Comparison of ENCODE assay signal across 20 mouse cellular contexts in genomic region chr4:119472545-119472944, GRCm38 (mm10). TPM values are rescaled to one million over a fixed set of nuclear protein-coding genes. Genes with fewer than 3 reads are reported as not detected.
DNase-seq lines count a peak whose midpoint lies in the region; ATAC-seq and TF ChIP-seq lines count a peak whose summit lies in the region.
"Had no signal": no experiment of that assay in that cellular context is flagged by ENCODE, and none has a peak within 500 bp of the region (broad histone marks: within the 10 kb centered on the region; RNA-seq: fewer than 3 reads in every experiment).

No protein-coding gene starts in this region.

- no peaks in the 10 kb centered on the region for H3K27me3 ChIP-seq in kidney, embryonic 15.5 days
- H3K27me3 ChIP-seq in kidney, postnatal 0 days (ENCODE audit: insufficient read depth, low read length), result no peaks in the 10 kb centered on the region
- H3K27me3 ChIP-seq in neural tube, embryonic 15.5 days (replicated peaks), result no peaks in the 10 kb centered on the region
- H3K27me3 ChIP-seq: embryonic facial prominence, embryonic 12.5 days; forebrain, embryonic 13.5 days; forebrain, embryonic 15.5 days had no signal

- H3K9ac ChIP-seq in kidney, embryonic 15.5 days, result no peak overlapping the region
- no peak overlapping the region for H3K9ac ChIP-seq in kidney, postnatal 0 days (ENCODE audit: low read depth, low read length)
- H3K9ac ChIP-seq in neural tube, embryonic 15.5 days (replicated peaks), result no peak overlapping the region
- H3K9ac ChIP-seq: embryonic facial prominence, embryonic 12.5 days; forebrain, embryonic 13.5 days; forebrain, embryonic 15.5 days; forebrain, postnatal 0 days had no signal

- no peak overlapping the region for H3K4me2 ChIP-seq in kidney, embryonic 15.5 days
- 0 out of 2 replicates have a peak overlapping the region, but pooled peaks have one; percentile 13 for H3K4me2 ChIP-seq in kidney, postnatal 0 days (ENCODE audit: low read length)
- H3K4me2 ChIP-seq in neural tube, embryonic 15.5 days, result no peak overlapping the region
- H3K4me2 ChIP-seq: embryonic facial prominence, embryonic 12.5 days; forebrain, embryonic 13.5 days; forebrain, embryonic 15.5 days had no signal

- peaks cover 16% of the 10 kb centered on the region for H3K4me1 ChIP-seq in kidney, embryonic 15.5 days
- H3K4me1 ChIP-seq in kidney, postnatal 0 days (replicated peaks; ENCODE audit: insufficient read depth, low read length), result 0 out of 2 replicates have a peak, but pooled peaks cover 2% of the 10 kb centered on the region
- no peaks in the 10 kb centered on the region for H3K4me1 ChIP-seq in neural tube, embryonic 15.5 days
- H3K4me1 ChIP-seq: embryonic facial prominence, embryonic 10.5 days; forebrain, embryonic 13.5 days had no signal

- 0 out of 2 replicates have a peak, but pooled peaks have one; percentile 31 for ATAC-seq in kidney, embryonic 15.5 days (replicated peaks; ENCODE audit: low FRiP score)
- ATAC-seq in kidney, postnatal 0 days (replicated peaks; ENCODE audit: low FRiP score, low read depth), result no peak
- no peak for ATAC-seq in neural tube, embryonic 15.5 days (ENCODE audit: low FRiP score)
- ATAC-seq: forebrain, embryonic 13.5 days; forebrain, embryonic 15.5 days; forebrain, postnatal 0 days had no signal

- no peaks in the 10 kb centered on the region for H3K36me3 ChIP-seq in kidney, embryonic 15.5 days
- H3K36me3 ChIP-seq in kidney, postnatal 0 days (ENCODE audit: insufficient read depth, low read length), result no peaks in the 10 kb centered on the region
- peaks cover 11% of the 10 kb centered on the region; the same call in 1 of the 2 replicates for H3K36me3 ChIP-seq in neural tube, embryonic 15.5 days
- H3K36me3 ChIP-seq: embryonic facial prominence, embryonic 10.5 days; embryonic facial prominence, embryonic 12.5 days; forebrain, embryonic 15.5 days had no signal

- no peak for TF ChIP-seq CTCF in kidney, postnatal 0 days (IDR thresholded peaks at IDR 0.05; ENCODE audit: low read depth)

- no peak for DNase-seq in kidney, postnatal 14 days
- DNase-seq in kidney, postnatal 0 days (ENCODE audit: low spot score), result peak; percentile 55
- no peak for DNase-seq in kidney, postnatal 36 days
- DNase-seq: adrenal gland, adult 2 months; adrenal gland, postnatal 10 days; adrenal gland, postnatal 25 days; cerebellum, adult 11-12 months; cerebellum, adult 2 months; cerebellum, adult 9-10 months; cerebellum, postnatal 10 days; cerebellum, postnatal 25 days; forebrain, postnatal 0 days had no signal

- no peaks in the 10 kb centered on the region for H3K9me3 ChIP-seq in kidney, embryonic 15.5 days (replicated peaks)
- H3K9me3 ChIP-seq in kidney, postnatal 0 days (replicated peaks; ENCODE audit: low read length), result no peaks in the 10 kb centered on the region
- no peaks in the 10 kb centered on the region for H3K9me3 ChIP-seq in neural tube, embryonic 15.5 days (replicated peaks)
- H3K9me3 ChIP-seq: embryonic facial prominence, embryonic 10.5 days; embryonic facial prominence, embryonic 12.5 days; forebrain, embryonic 13.5 days; forebrain, embryonic 15.5 days had no signal

- H3K4me3 ChIP-seq in kidney, embryonic 15.5 days (replicated peaks), result no peak overlapping the region
- no peak overlapping the region for H3K4me3 ChIP-seq in kidney, postnatal 0 days (replicated peaks; ENCODE audit: low read depth, low read length)
- H3K4me3 ChIP-seq in neural tube, embryonic 15.5 days (replicated peaks), result no peak overlapping the region
- H3K4me3 ChIP-seq: embryonic facial prominence, embryonic 10.5 days; embryonic facial prominence, embryonic 12.5 days; forebrain, embryonic 13.5 days; forebrain, embryonic 15.5 days had no signal

- peak overlapping the region; percentile 64 for H3K27ac ChIP-seq in kidney, embryonic 15.5 days
- no peak overlapping the region for H3K27ac ChIP-seq in kidney, postnatal 0 days
- no peak overlapping the region for H3K27ac ChIP-seq in neural tube, embryonic 15.5 days (replicated peaks)
- H3K27ac ChIP-seq: embryonic facial prominence, embryonic 10.5 days; embryonic facial prominence, embryonic 12.5 days; forebrain, embryonic 13.5 days; forebrain, embryonic 15.5 days had no signal

- WGBS in kidney, embryonic 15.5 days, result 50% methylated on average over 9 of the region's 9 CpGs
- 27% methylated on average over 9 of the region's 9 CpGs for WGBS in kidney, postnatal 0 days
- WGBS in neural tube, embryonic 15.5 days, result 80% methylated on average over 9 of the region's 9 CpGs

RNA-seq across cellular contexts. Expression of gene Rimkla, which starts 19.9 kb away (rescaled TPM):
- polyA plus RNA-seq in kidney, embryonic 15.5 days (2015; fragmentation: Nextera tagmentation; extraction: Ambion mirVana), result 1.9 and 2.4 TPM in 2 replicates
- 1.7 TPM in 2 replicates for polyA plus RNA-seq in kidney, postnatal 0 days (2015; fragmentation: Nextera tagmentation; extraction: Ambion mirVana)
- 26.6 and 29.9 TPM in 2 replicates for polyA plus RNA-seq in neural tube, embryonic 15.5 days (2015; fragmentation: Nextera tagmentation; extraction: Ambion mirVana)
- polyA plus RNA-seq: C2C12 had no signal

RNA-seq across cellular contexts. Expression of gene Zmynd12, which starts 49.9 kb away (rescaled TPM):
- 0.44 and 0.51 TPM in 2 replicates for polyA plus RNA-seq in kidney, embryonic 15.5 days (2015; fragmentation: Nextera tagmentation; extraction: Ambion mirVana)
- 1.6 and 1.7 TPM in 2 replicates for polyA plus RNA-seq in kidney, postnatal 0 days (2015; fragmentation: Nextera tagmentation; extraction: Ambion mirVana)
- 0.44 and 0.46 TPM in 2 replicates for polyA plus RNA-seq in neural tube, embryonic 15.5 days (2015; fragmentation: Nextera tagmentation; extraction: Ambion mirVana)
- polyA plus RNA-seq: C2C12; forebrain, embryonic 11.5 days had no signal

RNA-seq across cellular contexts. Expression of gene Ppcs, which starts 50.3 kb away (rescaled TPM):
- 41.6 and 44.1 TPM in 2 replicates for polyA plus RNA-seq in kidney, embryonic 15.5 days (2015; fragmentation: Nextera tagmentation; extraction: Ambion mirVana)
- 64.5 and 68.0 TPM in 2 replicates for polyA plus RNA-seq in kidney, postnatal 0 days (2015; fragmentation: Nextera tagmentation; extraction: Ambion mirVana)
- polyA plus RNA-seq in neural tube, embryonic 15.5 days (2015; fragmentation: Nextera tagmentation; extraction: Ambion mirVana), result 21.8 and 28.5 TPM in 2 replicates

RNA-seq across cellular contexts. Expression of gene Ccdc30, which starts 57.2 kb away (rescaled TPM):
- polyA plus RNA-seq in kidney, embryonic 15.5 days (2015; fragmentation: Nextera tagmentation; extraction: Ambion mirVana), result 6.6 and 6.8 TPM in 2 replicates
- polyA plus RNA-seq in kidney, postnatal 0 days (2015; fragmentation: Nextera tagmentation; extraction: Ambion mirVana), result 6.6 and 7.6 TPM in 2 replicates
- polyA plus RNA-seq in neural tube, embryonic 15.5 days (2015; fragmentation: Nextera tagmentation; extraction: Ambion mirVana), result 20.2 and 22.0 TPM in 2 replicates
